Mouse (Mus musculus): ENCODE measurements at regions not wholly inside any gene's neighbourhood (a gene's known extent, or its start where the extent isn't known, plus 50 kb on each side); places are given as distances from the start of the nearest gene placed in this dataset.

DNA sequence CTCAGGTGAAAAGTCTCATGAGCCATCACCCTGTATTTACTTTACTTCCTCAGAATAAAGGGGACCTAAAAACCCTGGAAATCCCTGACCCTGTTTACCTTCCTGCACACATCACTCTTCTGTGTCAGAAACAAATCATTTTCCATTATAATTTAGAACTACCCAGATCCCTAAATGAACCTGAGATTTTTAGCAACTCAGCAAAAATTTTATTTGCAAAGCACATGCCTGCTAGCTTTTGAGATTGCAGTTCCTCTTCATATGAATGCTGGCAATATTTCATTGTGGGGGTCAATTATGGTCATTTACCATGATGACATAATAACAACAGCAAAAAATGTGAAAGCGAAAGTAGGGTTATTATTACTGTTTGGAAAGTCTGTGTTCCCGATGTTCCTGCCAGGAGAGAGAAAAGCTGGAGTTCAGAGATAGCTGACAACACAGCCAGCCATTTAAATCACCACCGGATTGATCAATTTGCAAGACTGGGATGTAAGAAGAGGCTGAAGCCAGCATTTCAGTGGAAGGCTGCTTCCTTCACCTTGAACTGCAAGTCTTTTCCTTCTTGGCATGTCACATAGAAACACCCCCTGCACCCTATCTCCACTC is 476.5 kb downstream of the Tmem161b start:
- H3K4me1 ChIP-seq (ENCODE audit: control insufficient read depth, insufficient read depth, low read length) = no peaks in the 10 kb centered on the region; the same call in 1 of the 2 replicates
- TF ChIP-seq CTCF (IDR thresholded peaks at IDR 0.05; ENCODE audit: extremely low read depth, insufficient read depth, low read length) (no peak), POLR2A (IDR thresholded peaks at IDR 0.05; ENCODE audit: extremely low read depth, insufficient read depth, low read length) (no peak)
- no peak overlapping the region for H3K27ac ChIP-seq (ENCODE audit: insufficient read depth, low read length)
- H3K4me3 ChIP-seq (ENCODE audit: insufficient read depth, low read length) = no peak overlapping the region

DNA sequence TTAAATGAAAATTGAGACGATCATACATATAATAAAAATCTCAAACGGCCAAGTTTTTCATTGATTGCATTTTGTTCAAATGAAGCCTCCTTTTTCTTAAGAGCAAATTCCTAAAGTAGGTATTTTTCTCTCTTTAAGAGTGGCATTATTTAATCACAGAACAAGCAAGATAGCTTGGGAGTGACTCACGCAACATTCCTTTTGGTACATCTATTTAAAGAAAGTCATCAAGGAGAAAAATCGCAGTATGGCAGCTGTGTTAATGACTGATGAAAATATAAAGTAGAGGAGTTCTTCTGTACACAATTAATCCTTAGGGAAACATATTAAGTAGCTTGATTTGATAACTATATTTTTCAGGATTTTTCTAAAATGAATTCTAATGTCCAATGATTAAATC is 448.0 kb upstream of the Ccnh start:
- no peak overlapping the region for H3K4me3 ChIP-seq (ENCODE audit: insufficient read depth, low read length)
- H3K27ac ChIP-seq (ENCODE audit: insufficient read depth, low read length) = no peak overlapping the region
- TF ChIP-seq CTCF (IDR thresholded peaks at IDR 0.05; ENCODE audit: extremely low read depth, insufficient read depth, low read length) (no peak), POLR2A (IDR thresholded peaks at IDR 0.05; ENCODE audit: extremely low read depth, insufficient read depth, low read length) (no peak)

DNA sequence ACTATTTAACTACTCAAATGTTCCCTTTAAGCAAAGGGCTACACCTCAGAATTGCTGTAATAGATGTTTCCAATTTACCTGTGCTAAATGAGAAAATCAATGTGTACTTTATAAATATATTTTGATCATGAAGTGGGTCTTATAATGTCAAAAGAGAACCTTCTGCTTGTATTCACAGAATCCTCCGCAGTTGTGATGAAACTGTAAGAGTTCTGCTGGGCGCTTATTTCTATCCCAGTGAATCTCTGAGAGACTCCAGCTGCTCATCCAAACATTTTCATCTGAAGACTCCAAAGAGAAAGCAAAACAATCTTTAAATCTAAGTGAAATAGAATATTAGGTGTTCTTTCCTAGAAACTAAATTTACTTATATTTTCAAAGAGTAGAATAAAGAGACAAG is 440.9 kb upstream of the Ccnh start:
- H3K4me3 ChIP-seq (ENCODE audit: insufficient read depth, low read length) = no peak overlapping the region
- no peak overlapping the region for H3K27ac ChIP-seq (ENCODE audit: insufficient read depth, low read length)
- no peak for TF ChIP-seq POLR2A (IDR thresholded peaks at IDR 0.05; ENCODE audit: extremely low read depth, insufficient read depth, low read length)
- no peak for TF ChIP-seq CTCF (IDR thresholded peaks at IDR 0.05; ENCODE audit: extremely low read depth, insufficient read depth, low read length)
- H3K4me1 ChIP-seq (ENCODE audit: control insufficient read depth, insufficient read depth, low read length) = peaks cover 3% of the 10 kb centered on the region; the same call in 1 of the 2 replicates

More for the DNA sequence above, 448.0 kb upstream of the Ccnh start:
- no peaks in the 10 kb centered on the region for H3K4me1 ChIP-seq (ENCODE audit: control insufficient read depth, insufficient read depth, low read length)

DNA sequence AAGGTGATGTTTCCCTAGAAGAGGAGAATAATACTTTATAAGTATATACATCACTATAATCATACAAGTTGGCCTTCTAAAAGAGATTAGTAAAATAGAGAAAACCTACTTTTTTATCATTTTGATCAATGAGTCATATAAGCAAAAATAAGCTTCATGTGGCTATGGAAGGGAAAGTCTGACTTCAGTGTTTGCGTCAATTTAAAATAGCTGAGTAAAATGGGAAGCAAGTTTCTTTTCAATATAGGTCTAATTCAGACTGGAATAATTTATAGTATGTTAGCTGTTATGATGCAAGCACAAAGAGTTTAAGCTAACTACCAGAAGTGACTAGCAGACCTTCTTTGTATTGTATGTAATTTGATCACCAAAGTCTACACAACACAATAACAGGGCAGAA is 440.0 kb upstream of the Ccnh start:
- Histone ChIP-seq H3K27ac (ENCODE audit: insufficient read depth, low read length) (no peak overlapping the region), H3K4me3 (ENCODE audit: insufficient read depth, low read length) (no peak overlapping the region), H3K4me1 (ENCODE audit: control insufficient read depth, insufficient read depth, low read length) (peaks cover 3% of the 10 kb centered on the region; the same call in 1 of the 2 replicates)
- TF ChIP-seq CTCF (IDR thresholded peaks at IDR 0.05; ENCODE audit: extremely low read depth, insufficient read depth, low read length) (no peak), POLR2A (IDR thresholded peaks at IDR 0.05; ENCODE audit: extremely low read depth, insufficient read depth, low read length) (no peak)

DNA sequence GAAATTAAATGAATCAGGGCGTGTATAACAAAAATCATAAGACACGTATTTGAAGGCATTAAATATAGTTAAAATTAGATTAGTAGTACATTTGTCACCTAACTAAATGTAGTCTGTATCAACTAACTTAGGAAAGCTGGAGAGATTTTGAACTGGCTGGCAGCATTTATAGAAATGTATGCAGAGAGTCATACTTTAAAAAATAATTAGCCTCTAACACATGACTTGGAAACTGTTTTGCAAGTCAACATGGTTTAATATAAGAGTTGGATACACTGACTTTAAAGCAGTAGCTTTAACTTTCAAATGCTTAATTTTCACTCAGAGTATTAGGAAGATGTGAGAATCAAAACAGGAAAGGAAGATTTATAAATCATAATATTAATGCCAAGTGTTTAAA is 439.1 kb upstream of the Ccnh start:
- Histone ChIP-seq H3K4me3 (ENCODE audit: insufficient read depth, low read length) (no peak overlapping the region), H3K4me1 (ENCODE audit: control insufficient read depth, insufficient read depth, low read length) (peaks cover 5% of the 10 kb centered on the region; the same call in 1 of the 2 replicates), H3K27ac (ENCODE audit: insufficient read depth, low read length) (no peak overlapping the region)
- TF ChIP-seq CTCF (IDR thresholded peaks at IDR 0.05; ENCODE audit: extremely low read depth, insufficient read depth, low read length) = no peak
- TF ChIP-seq POLR2A (IDR thresholded peaks at IDR 0.05; ENCODE audit: extremely low read depth, insufficient read depth, low read length) = no peak

DNA sequence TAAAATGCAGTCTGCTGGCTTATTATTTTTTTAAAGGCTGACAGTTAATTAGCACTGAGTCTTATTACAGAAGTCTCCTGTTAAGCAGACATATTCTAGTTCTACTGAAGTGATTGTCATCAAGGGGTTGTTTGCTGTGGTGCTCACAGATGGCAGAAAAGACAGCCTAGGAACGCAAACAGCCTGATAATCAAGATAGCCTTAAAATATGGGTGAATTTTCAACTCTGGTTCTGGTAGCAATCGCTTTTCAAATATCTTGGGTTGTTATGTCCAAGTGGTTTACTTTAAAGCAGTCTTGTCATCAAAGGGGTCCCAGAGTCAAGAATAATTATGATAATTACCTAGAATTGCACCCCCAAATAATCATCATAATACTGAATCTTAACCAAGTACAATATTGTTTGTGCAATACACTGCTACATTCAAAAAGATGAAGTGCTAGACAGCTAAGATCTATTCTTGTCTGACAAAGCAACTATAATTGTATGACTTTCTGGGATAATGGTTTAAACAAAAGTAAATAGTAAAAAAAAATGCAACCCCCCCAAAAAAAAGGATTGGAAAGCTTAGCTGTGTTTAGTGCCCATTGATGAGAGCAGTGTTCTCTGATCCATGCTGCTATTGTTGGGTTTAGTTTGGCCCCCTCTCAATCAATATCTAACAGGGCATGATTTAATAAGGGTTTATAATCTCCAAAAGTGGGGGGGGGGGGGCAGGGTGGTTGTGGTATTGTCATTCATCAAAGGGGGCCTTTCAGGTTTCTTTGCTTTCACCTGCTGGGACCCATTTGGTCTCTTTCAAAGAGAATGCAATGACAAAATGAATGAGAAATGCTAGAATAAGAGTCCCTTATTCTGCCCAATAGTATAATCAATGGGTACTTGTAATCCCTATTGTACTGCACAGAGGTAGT is 437.4 kb upstream of the Ccnh start:
- Histone ChIP-seq H3K4me3 (ENCODE audit: insufficient read depth, low read length) (no peak overlapping the region), H3K27ac (ENCODE audit: insufficient read depth, low read length) (peak overlapping the region; percentile 80), H3K4me1 (ENCODE audit: control insufficient read depth, insufficient read depth, low read length) (peaks cover 8% of the 10 kb centered on the region; the same call in 1 of the 2 replicates)
- TF ChIP-seq POLR2A (IDR thresholded peaks at IDR 0.05; ENCODE audit: extremely low read depth, insufficient read depth, low read length) = no peak
- TF ChIP-seq CTCF (IDR thresholded peaks at IDR 0.05; ENCODE audit: extremely low read depth, insufficient read depth, low read length) = no peak

DNA sequence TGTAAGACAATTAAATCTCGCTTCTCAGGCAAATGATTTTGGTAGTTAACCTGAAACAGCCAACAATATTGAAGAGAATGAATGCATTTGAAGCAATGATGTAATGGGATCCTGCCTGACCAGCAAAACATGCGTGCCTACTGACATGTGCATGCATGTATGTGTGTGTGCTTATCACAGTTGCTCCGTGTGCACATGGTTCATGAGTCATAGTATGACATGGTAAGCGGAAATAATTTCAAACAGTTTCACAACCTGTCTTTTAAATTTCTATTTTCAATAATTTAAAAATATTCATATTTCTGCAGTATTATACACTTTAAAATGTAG is 436.8 kb upstream of the Ccnh start:
- Histone ChIP-seq H3K27ac (ENCODE audit: insufficient read depth, low read length) (peak overlapping the region; percentile 80), H3K4me3 (ENCODE audit: insufficient read depth, low read length) (no peak overlapping the region), H3K4me1 (ENCODE audit: control insufficient read depth, insufficient read depth, low read length) (peaks cover 8% of the 10 kb centered on the region; the same call in 1 of the 2 replicates)
- no peak for TF ChIP-seq CTCF (IDR thresholded peaks at IDR 0.05; ENCODE audit: extremely low read depth, insufficient read depth, low read length)

DNA sequence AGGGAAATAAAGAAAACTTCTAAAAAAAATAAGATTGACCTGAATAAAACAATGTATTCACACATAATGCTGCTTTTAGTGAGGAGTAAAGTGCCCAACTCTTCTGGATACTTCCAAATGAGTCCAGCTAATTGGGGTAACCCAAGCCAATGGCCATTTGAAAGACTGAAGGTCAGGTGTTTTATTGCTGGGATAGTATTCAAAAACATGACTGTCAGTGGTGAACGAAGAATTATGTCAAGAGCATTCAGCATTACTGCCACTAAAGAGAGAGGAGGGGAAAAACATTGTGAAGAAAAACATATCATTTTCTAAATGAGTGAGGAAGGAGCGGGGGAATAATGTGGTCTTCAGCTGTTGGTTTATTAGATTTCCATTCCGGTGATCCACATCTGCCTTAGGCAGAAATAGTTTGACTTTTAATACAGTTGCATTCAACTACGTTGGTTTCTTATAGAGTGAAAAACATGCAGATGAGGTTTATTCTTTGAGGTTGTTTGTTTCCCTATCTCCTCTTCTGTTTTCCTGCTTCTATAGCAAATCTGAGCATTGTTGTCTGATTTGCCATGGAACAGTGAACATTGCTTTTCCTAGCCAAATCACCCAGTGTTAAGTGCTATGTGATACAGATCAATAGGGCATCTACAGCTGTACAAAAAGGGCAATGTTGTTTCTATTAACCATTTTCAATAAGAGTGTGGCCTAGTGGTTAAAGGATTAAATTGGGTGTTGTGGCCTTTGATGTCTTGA is 435.3 kb upstream of the Ccnh start:
- Histone ChIP-seq H3K4me1 (ENCODE audit: control insufficient read depth, insufficient read depth, low read length) (peaks cover 8% of the 10 kb centered on the region; the same call in 1 of the 2 replicates), H3K4me3 (ENCODE audit: insufficient read depth, low read length) (no peak overlapping the region), H3K27ac (ENCODE audit: insufficient read depth, low read length) (peak overlapping the region; percentile 81; the same call in 1 of the 2 replicates)
- TF ChIP-seq POLR2A (IDR thresholded peaks at IDR 0.05; ENCODE audit: extremely low read depth, insufficient read depth, low read length) (no peak), CTCF (IDR thresholded peaks at IDR 0.05; ENCODE audit: extremely low read depth, insufficient read depth, low read length) (no peak)
